Mouse (Mus musculus) CH12.LX (cell line): ENCODE measurements around the gene Psmd1.

Experiments used
- CHD2 ChIP-seq: IDR thresholded peaks from 2 replicates; pipeline ENCODE4 v1.6.1; 2011; ENCODE audit warnings: low read length, improper control_type of control experiment
- CTCF ChIP-seq, 2 experiments: IDR thresholded peaks in 1 of 2; conservative IDR thresholded peaks in 1 of 2; 2 replicates each; pipeline ENCODE4 v1.5.1; 2011 to 2012; ENCODE audit warnings: low read depth in 2 of 2, low read length in 2 of 2, improper control_type of control experiment in 1 of 2, inconsistent platforms in 1 of 2, mild to moderate bottlenecking in 1 of 2, moderate library complexity in 1 of 2
- EP300 ChIP-seq: IDR thresholded peaks from 2 replicates; pipeline ENCODE4 v1.6.1; 2011; ENCODE audit warnings: low read length, improper control_type of control experiment
- ETS1 ChIP-seq: conservative IDR thresholded peaks from 2 replicates; pipeline ENCODE4 v1.6.1; 2012; ENCODE audit warnings: low read depth, mild to moderate bottlenecking, inconsistent platforms, low read length, improper control_type of control experiment, moderate library complexity
- HCFC1 ChIP-seq: IDR thresholded peaks from 2 replicates; pipeline ENCODE4 v1.6.1; 2012; ENCODE audit warnings: low read depth, mild to moderate bottlenecking, inconsistent platforms, low read length, improper control_type of control experiment
- JUND ChIP-seq: conservative IDR thresholded peaks from 2 replicates; pipeline ENCODE4 v1.6.1; 2011; ENCODE audit warnings: low read depth, low read length, improper control_type of control experiment
- MYC ChIP-seq: IDR thresholded peaks from 2 replicates; pipeline ENCODE4 v1.6.1; 2011; ENCODE audit warnings: low read depth, mild to moderate bottlenecking, improper control_type of control experiment, low read length
- POLR2A ChIP-seq: IDR thresholded peaks from 2 replicates; pipeline ENCODE4 v1.6.1; 2011; ENCODE audit warnings: low read depth, mild to moderate bottlenecking, improper control_type of control experiment, low read length

GRCm38 (mm10) chr1:86111779-86112178 lies 47.6 kb downstream of the Psmd1 start, which contains the start of gene Htr2b:
- TF ChIP-seq CTCF (conservative IDR thresholded peaks at IDR 0.05 in 1 of 2, IDR thresholded peaks at IDR 0.05 in 1 of 2; ENCODE audit: low read depth in 2 of 2, low read length in 2 of 2) (no peak), ETS1 (no peak), EP300 (no peak), MYC (no peak), CHD2 (no peak), JUND (no peak), HCFC1 (no peak), POLR2A (no peak)
